Mouse (Mus musculus): Measurements from ENCODE around the gene Hba-x.
"Not testable (repeated sequence)": the region's sequence is repeated elsewhere in the genome, so short reads cannot be mapped to it uniquely, and the experiment has no call there.

Hba-x gene

DNA sequence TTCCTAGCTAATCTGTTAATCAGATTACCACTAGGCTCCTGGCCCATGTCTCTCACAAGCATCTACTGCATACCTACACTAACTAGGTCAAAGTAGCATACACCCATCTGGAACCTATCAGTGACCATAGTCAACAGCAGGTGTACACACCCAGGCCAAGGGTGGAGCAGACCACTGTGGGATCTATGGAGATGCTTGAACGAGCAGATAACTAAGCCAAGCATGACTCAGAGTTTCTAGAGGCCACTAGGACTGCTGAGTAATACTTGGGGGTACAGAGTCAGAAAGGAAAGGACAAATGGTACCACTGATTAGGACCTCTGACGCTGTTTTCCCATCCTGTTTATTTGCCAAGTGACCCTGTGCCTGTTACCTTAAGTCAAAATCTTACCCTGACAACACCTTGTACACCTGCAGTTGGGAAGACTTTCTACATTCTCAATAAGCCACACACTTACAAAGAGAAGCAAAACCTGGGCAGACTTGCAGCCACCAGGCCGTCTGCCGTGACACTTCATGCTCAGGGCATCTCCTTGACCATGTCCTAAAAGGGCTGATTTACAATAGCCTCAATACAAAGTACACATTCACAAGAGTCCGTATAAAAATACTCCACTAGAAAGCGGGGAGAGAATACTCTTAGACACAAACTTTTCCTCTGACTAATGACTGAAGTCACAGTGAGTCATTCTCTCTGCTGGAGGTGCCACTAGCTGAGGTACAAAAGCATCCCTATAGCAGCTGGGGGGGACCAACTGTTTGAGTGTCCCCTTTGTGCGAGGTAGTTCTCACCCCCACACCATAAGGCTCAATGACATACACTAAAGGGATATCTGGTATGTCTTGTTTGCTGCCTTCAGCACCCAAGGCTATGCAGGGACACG lies 25.1 kb upstream of the Hba-x start:
- DNase-seq (ENCODE audit: low read depth, low spot score), result peak; percentile 42

DNA sequence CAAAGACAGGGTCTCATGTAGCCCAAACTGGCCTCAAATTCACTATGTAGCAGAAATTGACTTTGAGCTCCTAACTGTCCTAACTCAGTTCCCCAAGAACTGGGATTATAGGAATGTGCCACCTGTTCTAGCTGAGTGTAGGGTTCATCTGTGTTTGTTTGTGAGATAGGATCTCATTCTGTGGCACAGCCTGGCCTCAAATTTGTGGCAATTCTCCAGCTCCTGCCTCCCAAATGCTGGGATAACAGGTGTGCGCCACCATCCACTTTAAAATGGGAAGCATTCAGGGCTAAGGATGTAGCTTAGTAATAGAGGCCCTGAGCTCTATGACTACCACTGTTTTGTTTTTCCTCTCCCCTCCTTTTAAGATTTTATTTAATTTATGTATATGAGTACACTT lies 23.1 kb upstream of the Hba-x start:
- DNase-seq (ENCODE audit: low read depth, low spot score), result no peak

DNA sequence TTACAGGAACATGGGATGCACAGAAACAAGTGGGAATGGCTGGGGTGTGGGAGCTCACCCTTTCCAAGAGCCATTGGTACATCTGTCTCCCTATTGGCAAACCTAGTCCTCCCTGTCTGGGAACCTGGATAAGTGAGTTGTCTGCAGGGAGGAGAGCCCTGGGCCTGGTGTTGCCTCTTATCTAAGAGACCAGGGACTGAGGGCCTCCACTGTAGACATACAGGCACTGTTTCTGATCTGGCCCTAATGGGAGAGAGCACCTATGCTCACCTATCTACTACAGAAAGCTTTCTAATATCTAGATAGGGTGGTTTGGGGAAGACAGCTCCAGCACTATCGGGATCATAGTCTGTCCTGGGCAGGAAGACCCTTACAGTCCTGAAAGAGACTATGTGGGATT lies 20.1 kb upstream of the Hba-x start:
- no peak for DNase-seq (ENCODE audit: low read depth, low spot score)

DNA sequence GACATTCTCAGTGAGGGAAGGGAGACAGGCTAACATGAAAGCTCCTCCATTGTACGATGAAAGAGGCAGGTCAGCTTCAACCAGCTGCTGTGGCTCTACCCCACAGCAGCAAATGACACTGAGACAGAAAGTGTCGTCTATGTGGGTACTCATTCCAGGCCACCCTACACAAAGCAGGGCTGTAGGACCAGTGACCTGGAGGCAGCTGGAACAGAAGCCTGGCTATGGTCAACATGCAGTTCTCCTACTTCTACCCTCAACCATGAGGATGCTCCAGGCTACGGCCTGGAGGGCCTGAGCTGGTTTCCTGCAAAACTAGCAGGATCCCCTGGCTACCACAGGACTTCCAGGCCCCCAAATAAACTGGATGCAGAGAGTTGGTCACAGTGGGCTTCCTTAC lies 19.6 kb upstream of the Hba-x start:
- no peak for DNase-seq (ENCODE audit: low read depth, low spot score)

DNA sequence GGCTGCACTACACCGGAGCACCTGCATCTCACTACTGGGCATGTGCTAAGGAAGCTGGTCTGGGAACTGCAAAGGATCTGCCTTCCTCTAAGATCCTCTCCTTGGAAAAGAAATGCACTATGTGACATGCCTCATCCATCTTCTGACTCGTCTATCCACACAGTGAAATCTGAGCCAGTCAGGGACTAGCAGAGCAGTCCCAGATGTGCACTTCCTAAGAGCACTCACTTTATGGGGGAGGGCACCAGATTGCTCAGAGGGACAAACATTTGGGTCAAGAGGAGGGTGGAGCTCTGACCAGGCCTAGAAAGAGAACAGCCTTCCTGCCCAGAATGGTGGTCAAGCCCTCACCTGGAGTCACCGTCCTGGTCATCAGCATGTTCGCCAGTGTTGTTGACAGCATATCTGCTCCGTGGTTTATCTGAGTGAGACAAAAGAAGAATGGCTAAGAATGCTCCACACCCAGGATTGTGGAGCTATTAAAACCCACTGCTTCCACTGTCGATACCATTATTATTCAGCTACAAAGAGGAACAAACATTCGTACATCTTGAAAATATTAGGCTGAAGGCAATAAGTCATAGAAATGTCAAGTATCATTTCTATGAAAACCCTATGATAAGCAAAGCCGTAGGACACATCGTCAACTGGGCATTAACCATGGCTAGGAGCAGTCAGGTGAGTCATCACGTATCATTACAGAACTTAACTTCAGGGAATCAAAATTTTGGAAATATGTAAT lies 13.4 kb upstream of the Hba-x start:
- no peak for DNase-seq (ENCODE audit: low read depth, low spot score)

DNA sequence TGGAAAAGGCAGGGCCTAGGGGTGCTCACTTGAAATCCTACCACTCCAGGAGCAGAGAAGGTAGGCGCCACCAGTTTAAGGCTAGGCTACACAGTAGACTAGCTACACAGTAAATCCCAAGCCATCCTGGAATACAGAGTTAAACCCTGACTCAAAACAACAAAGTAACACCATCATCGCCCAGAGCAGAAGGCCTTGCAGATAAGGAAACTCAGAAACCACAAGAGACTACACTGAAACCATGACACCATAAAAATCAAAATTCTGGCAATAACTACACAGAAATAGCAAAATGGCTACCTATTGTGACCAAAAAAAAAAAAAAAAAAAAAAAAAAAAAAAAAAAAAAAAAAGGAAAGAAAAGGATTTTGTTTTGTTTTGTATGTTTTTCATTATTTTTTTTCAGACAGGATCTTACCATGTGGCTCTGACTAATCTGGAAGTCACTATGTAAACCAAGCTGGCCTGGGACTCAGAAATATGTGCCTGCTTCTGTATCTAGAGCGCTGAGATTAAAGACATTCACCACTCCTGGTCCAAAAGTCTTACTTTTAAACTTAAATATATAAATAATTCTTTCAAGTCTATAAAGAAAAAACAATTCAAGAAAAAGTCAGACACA lies 11.0 kb upstream of the Hba-x start:
- DNase-seq (ENCODE audit: low read depth, low spot score), result no peak

DNA sequence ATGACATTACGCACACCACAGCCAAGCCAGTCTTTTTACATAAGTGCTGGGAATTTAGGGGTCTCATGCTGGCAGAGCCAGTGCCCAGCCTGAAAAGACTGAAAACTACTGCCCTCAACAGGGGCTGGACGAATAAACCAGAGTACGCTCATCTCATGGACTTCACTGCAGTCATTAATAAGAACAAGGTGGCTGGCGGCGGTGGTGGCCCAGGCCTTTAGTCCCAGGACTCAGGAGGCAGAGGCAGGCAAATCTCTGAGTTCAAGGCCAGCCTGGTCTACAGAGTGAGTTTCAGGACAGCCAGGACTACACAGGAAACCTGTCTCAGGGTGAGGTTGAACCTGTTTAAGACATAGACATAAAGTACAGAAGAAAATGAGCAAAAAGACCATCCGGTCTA lies 10.0 kb upstream of the Hba-x start:
- no peak for DNase-seq (ENCODE audit: low read depth, low spot score)

DNA sequence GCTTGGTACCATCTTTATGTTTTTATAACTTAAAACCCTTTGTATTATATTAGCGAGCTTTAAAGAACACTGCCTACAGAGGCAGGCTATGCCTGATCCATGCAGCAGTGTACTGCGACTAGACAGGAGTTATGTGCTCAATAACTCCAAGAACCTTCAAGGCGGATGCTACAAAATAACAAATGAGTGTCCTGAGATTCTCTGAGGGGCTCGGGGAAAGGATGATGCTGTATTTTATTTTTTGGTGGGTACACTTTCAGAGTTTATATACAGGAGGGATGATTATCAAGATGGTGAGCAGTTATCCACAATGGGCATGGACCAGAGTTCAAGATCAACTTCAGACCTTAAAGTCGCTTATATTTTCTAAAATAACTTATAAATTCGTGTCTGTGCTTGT lies 9.4 kb upstream of the Hba-x start:
- no peak for DNase-seq (ENCODE audit: low read depth, low spot score)

DNA sequence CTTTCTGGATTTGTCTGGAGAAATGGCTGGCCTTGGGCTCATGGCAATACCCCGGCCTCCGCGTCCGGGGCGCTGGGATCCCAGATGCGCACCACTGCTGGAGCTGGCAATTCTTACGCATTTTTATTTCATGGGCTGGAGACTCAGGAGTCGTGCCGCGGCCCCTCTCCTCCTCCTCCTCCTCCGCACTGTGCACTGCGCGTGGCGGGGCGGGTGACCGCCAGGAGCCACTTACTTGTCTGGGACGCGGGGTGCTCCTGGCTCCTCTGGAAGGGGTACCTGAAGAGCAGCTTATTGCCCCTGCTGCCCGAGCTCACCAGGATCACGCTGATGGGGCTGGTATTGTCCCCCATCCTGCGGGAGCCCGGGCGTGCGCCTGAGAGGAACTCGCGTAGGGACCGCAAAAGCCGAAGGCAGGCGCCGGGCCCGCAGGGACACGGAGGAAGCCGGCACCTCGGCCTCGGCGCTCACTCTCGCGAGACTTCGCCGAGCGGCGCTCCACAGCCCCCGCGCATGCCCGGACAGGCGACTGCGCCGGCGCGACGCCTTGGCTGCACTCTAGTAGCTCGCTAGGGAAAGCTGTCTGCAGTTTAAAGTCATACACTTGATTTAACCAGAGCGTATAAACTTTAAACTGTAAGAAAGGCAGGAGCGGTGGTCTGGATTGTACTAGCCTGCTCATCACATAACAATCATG lies 8.9 kb upstream of the Hba-x start, which contains the start of gene Nprl3:
Gene Nprl3, minus strand, starts transcription at position 520 of the 697 bp plus-strand sequence.
- peak; percentile 83 for DNase-seq (ENCODE audit: low read depth, low spot score)

DNA sequence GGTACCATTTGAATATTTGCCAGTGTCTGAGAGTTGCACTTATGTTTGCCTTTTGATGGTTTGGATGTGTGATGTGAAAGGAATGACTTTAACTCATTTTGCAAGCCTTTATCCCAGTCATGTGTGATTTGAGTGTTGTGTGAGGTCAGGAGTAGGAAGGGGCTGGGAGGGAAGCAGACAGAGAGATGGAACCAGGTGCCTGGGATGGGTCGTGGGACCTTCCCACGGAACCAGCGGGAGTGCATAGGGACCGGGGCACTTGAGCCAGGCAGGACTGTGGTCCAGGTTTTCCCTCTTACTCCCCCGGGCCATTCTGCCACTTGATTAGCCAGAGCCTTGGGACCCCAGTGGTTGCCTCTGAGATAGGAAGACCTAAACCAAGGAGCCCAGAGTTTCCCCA lies 8.2 kb upstream of the Hba-x start:
- no peak for DNase-seq (ENCODE audit: low read depth, low spot score)

DNA sequence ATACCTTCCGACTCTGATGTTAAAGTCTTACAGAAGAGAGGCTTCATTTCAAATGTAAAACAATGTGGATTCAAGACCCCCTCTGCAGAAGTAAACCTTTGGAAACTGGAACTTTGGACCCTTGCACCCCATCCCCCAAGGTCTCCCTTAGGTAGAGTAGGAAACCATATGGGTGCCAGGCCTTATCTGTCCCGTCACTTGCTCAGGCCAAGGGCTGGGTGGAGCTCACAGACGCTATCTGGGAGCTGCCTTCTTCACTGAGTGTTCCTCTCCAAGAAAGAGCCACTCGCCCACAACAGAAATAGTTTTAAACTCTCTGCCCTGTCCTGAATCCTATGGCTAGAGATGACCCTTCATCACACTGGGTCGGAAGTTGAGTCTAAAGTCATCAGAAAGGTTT lies 7.2 kb upstream of the Hba-x start:
- no peak for DNase-seq (ENCODE audit: low read depth, low spot score)

DNA sequence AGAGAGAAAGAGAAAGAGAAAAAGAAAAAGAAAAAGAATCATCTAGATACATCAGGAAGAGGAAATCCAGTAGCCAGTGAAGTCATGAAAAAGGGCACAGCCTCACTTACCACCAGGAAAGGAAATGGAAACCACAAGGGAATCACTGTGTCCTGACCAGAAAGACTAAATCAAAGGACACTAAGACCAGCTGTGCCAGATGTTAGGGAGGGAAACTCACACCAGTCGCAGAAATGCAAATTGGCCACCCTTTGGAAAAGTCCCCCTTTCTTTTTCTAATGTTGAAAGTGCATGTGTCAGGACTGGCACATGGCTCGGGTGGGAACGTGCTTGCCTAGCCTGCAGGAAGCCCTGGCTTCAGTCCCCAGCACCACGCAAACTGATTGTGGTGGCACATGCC lies 5.0 kb upstream of the Hba-x start:
- DNase-seq (ENCODE audit: low read depth, low spot score), result no peak

DNA sequence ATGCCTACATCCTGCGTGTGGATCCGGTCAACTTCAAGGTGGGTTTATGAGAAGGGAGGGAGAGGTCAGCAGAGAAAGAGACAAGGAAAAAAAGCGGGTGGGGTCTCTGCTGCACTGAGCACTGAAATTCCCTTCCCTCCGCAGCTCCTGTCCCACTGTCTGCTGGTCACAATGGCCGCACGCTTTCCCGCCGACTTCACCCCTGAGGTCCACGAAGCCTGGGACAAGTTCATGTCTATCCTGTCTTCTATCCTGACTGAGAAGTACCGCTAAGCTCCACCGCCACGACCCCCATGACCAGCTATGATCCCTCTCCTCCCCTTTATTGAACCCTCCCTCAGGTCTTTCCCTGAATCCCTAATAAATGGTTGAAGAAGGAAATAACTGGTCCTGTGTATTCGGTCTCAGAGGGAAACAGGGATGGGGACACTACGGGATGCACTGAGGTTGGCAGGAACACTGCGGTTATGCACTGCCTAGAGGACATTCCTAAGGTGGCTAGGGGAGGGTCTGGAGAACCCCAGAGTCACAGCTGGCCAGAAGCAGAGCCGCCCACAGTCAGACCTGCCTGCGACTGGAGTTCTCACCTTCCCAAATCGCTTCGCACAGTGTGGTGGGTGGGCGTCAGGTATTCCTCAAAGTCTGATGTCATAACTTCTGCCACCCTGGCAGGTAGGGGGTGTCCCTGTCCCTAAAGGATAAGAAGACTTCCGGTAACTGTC lies 1.7 kb downstream of the Hba-x start:
- DNase-seq (ENCODE audit: low read depth, low spot score), result no peak

DNA sequence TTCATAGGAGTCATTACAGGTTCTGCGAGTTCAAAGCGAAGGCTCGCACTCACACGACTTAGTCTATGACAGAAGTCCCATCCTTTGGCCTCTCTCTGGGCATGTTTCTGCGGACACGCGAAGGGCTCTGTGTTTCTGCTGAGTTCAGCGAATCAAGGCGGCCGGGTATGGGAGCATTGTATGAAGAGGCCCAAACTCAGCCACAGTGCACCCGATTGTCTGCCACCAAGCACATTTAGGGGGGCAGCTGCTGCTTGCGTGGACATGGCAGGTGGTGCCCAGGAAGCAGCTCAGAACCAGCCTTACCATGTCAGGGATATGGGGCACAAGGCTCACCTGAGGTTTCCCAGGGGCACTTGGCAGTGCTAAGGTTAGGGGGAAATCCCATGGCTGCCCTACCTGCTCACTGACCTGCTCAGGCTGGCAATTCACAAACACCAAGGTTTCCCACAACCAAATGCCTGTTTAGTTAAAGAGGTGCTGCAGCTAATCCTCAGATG lies 2.3 kb downstream of the Hba-x start:
- no peak for DNase-seq (ENCODE audit: low read depth, low spot score)

DNA sequence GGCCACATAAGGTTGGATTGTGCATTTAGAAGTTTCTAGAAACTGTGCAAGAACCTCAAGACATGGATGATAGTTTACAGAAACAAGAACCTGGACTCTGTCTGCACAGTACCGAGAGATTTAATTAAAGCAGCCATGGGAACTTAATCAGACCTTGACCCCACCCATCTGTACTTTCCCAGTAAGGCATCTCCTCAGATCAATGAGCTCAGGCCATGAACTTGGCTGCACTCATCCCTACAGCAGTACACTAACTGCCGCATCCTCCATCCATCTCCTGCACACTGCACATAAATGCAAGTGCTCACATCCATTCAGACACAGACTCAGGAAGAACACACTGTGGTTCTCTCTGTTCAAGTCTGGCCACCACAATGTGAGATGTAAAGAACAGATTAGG lies 4.4 kb downstream of the Hba-x start:
- no peak for DNase-seq (ENCODE audit: low read depth, low spot score)

DNA sequence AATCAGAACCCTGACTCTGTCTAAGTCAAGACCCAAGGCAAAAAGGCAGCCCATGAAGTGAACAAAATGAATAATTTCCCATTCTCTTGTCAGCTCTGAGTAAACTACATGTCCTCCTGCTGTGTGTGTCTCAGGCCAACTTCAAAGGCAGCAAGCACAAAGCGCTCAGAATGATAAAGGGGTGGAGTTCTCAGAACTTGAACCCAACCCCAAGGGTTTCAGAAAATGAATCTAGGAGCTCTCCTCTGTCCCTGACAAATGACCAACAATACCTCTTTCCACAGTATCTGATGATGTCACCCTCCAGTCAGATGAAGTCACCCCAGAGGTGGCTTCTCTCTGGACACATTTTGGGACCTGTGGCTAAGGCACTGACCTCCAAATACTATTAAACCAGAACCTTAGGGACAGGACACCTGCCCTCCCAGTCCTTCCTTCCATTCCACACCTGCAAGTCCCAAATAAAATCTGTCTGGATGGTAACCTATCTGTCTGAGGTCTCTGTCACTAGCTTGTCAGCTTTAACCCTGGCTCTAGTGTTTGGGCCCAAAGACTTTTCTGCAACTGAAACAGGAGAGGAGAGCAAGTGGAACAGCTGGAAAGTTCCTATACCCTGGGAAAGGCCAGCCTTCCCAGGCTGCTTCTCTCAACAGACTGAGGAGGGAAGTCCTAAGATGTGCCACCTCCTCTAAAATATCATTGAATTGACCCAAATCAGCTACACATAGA lies 5.4 kb downstream of the Hba-x start:
- DNase-seq (ENCODE audit: low read depth, low spot score), result no peak

DNA sequence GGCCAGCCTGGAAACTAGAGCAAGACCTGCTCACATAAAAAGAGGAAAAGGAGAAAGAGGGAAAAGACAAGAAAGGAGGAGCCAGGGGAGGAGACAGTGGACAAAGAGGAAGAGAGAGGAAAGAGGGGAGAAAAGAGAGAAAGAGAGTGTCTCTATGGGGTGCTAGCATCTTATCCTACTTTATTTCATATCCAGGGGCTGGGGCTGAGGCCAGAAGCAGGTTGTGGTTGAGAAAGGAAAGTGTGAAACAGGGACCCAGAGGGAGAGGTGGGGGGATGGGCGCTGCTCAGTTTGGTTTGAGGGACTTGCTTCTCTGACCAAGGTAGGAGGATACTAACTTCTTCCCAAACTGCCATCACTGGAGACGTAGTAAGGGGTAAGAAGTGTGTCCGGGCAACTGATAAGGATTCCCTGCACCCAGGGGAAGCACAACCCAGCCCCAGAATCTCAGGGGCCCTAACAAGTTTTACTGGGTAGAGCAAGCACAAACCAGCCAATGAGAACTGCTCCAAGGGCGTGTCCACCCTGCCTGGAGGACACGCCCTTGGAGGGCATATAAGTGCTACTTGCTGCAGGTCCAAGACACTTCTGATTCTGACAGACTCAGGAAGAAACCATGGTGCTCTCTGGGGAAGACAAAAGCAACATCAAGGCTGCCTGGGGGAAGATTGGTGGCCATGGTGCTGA lies 7.0 kb downstream of the Hba-x start, which contains the start of gene Hba-a1:
Gene Hba-a1, plus strand, starts transcription at position 421 of the 687 bp plus-strand sequence.
- DNase-seq (ENCODE audit: low read depth, low spot score), result not testable (repeated sequence)

DNA sequence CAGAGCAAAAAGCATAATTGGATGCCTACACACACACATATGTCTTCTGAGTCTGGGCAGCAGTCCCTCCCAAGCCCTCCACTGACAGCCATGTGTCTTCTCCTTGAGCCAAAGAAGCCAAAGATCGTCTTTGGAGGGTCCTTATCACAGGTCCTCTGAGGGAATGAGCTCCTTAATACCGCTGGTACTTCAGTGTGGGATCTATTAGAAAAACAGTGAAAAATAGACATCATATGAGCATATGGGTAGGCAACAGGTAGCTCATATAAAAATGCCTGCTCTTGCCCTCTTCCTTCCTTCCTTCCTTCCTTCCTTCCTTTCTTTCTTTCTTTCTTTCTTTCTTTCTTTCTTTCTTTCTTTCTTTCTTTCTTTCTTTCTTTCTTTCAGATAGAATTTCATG lies 8.4 kb downstream of the Hba-x start:
- DNase-seq (ENCODE audit: low read depth, low spot score), result not testable (repeated sequence)

DNA sequence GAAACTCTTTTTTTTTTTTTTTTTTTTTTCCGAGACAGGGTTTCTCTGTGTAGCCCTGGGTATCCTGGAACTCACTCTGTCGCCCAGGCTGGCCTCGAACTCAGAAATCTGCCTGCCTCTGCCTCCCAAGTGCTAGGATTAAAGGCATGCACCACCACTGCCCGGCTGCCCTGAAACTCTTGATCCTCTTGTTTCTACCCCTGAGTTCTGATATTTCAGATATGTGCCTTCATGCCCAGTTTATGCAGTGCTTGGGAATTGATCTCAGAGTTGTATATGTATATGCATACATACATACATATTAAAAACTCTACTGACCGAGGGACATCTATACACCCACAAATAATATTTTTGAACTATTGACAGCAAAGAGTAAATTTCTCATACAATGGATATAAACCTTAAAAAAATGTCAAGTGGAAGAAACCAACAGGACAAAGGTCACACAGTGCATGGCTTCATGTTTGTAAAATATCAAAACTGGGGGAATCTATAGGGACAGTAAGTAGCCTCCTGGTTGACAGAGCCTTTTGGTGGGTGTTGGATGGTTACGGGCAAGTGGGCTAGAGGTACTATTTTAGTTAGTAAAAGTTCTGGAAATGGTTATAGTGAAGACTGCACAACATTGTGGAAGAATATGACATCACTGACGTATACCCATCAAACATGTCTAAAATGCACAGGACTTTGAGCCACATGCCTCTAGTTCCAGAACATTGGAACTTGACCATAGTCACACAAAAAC lies 9.0 kb downstream of the Hba-x start:
- no peak for DNase-seq (ENCODE audit: low read depth, low spot score)

All from retina, adult 2 months (tissue).